Mouse (Mus musculus) intestine, embryonic 16.5 days (tissue): ENCODE measurements around the gene Tex29. TPM values are rescaled to one million over a fixed set of nuclear protein-coding genes. Genes with fewer than 3 reads are reported as not detected.

ENCODE experiments used
- ATAC-seq: fragments of 200-750 bp; cut with Nextera tagmentation; 2 replicates; pipeline ENCODE4 v1.8.0; 2017; ENCODE audit warnings: moderate TSS enrichment, moderate library complexity
- H3K27ac ChIP-seq: fragments of 300-500 bp; sonication (generic); 2 replicates; pipeline ENCODE4 v1.5.1; 2014; ENCODE audit warnings: mild to moderate bottlenecking, low read length
- H3K27me3 ChIP-seq: fragments of 300-500 bp; sonication (generic); replicated peaks from 2 replicates; pipeline ENCODE4 v1.6.1; 2014; ENCODE audit warnings: low read length, control low read depth, mixed read lengths; ENCODE audit not compliant: control insufficient read depth, insufficient read depth
- H3K36me3 ChIP-seq: fragments of 300-500 bp; sonication (generic); 2 replicates; pipeline ENCODE4 v1.6.1; 2014; ENCODE audit warnings: low read length, control low read depth; ENCODE audit not compliant: control insufficient read depth, insufficient read depth
- H3K4me1 ChIP-seq: fragments of 300-500 bp; sonication (generic); 2 replicates; pipeline ENCODE4 v1.6.1; 2014; ENCODE audit warnings: low read length, control low read depth, mixed read lengths; ENCODE audit not compliant: control insufficient read depth, insufficient read depth
- H3K4me2 ChIP-seq: fragments of 300-500 bp; sonication (generic); 2 replicates; pipeline ENCODE4 v1.6.1; 2014; ENCODE audit warnings: low read depth, low read length, control low read depth
- H3K4me3 ChIP-seq: fragments of 300-500 bp; sonication (generic); 2 replicates; pipeline ENCODE4 v1.5.1; 2014; ENCODE audit warnings: mild to moderate bottlenecking, low read length
- H3K9ac ChIP-seq: fragments of 300-500 bp; sonication (generic); 2 replicates; pipeline ENCODE4 v1.6.1; 2014; ENCODE audit warnings: low read depth, low read length
- H3K9me3 ChIP-seq: fragments of 300-500 bp; sonication (generic); 2 replicates; pipeline ENCODE4 v1.6.1; 2016; ENCODE audit warnings: low read length, control low read depth; ENCODE audit not compliant: control insufficient read depth
- WGBS: fragments of 180-500 bp; shearing (Covaris S2); extraction: QIAGEN DNeasy Blood & Tissue Kit; methylation state at CpG from one replicate; pipeline ENCODE4 v1.1.7; 2014; 5-methylcytosine and 5-hydroxymethylcytosine counted together
- polyA plus RNA-seq: library from polyadenylated mRNA; unstranded; fragments of >200 nt; fragmentation: Nextera tagmentation; extraction: Ambion mirVana; gene quantifications from 2 replicates; pipeline ENCODE4 v1.2.1, GENCODE M21; 2015

Gene Tex29
- polyA plus RNA-seq, 1 experiment from 2014 or later, result not detected

- Histone ChIP-seq H3K9me3 (no peaks in the 10 kb centered on the region), H3K4me3 (no peak overlapping the region), H3K36me3 (peaks cover 16% of the 10 kb centered on the region), H3K27me3 (no peaks in the 10 kb centered on the region), H3K9ac (no peak overlapping the region), H3K4me2 (no peak overlapping the region), H3K4me1 (peaks cover 4% of the 10 kb centered on the region; the same call in 1 of the 2 replicates), H3K27ac (no peak overlapping the region)
- 65% methylated on average over 6 of the region's 6 CpGs for WGBS
- ATAC-seq, result no peak
Measured at GRCm38 (mm10) chr8:11806252-11806651, 34.0 kb upstream of the Tex29 start.

DNA sequence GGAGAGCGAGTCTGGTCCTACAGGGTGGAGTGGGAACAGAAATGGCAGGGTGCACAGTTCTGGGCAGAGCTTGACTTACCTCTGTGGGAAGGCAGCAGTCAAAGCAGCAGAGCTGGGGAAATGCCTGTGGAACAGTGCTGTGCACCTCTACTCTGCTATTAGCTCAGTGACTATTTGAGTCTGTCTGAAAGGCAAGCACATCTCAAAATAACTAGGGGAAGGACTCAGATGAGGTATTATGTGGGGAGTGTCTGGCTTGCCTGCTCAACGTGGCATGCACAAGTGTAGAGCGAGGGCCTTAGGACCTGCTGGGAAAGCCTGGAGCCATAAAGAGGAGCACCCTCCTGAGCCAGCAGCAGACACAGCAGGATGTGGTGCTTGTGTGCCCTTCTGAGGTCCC lies 32.9 kb upstream of the Tex29 start:
- no peak overlapping the region for H3K27ac ChIP-seq
- H3K4me3 ChIP-seq, result no peak overlapping the region
- no peak overlapping the region for H3K9ac ChIP-seq
- no peak overlapping the region for H3K4me2 ChIP-seq
- no peaks in the 10 kb centered on the region for H3K9me3 ChIP-seq
- no peaks in the 10 kb centered on the region for H3K27me3 ChIP-seq
- whole genome bisulfite sequencing, result 85% methylated on average over 3 of the region's 3 CpGs
- ATAC-seq, result no peak
- H3K4me1 ChIP-seq, result peaks cover 4% of the 10 kb centered on the region; the same call in 1 of the 2 replicates
- peaks cover 16% of the 10 kb centered on the region for H3K36me3 ChIP-seq

DNA sequence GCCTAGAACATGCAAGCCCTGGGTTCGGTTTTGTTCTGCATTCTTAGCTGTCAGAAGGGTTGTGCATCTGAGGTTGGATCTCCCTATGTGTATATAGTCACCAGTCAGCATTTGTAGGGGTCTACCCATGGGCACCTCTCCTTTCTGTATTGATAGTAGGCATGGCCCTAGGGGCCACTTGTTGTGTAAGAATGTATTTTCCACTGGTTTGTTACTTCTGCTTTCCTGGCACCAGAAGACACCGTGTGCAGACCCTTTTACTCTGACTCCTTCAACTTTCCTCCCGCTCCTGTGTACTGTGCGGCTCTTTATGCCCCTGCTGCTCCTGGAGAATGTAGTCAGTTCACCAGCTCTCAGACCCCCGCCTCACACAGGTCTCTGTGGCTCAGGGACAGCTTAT lies 32.2 kb upstream of the Tex29 start:
- no peak overlapping the region for H3K9ac ChIP-seq
- no peaks in the 10 kb centered on the region for H3K9me3 ChIP-seq
- no peaks in the 10 kb centered on the region for H3K27me3 ChIP-seq
- WGBS, result 89% methylated on average over 5 of the region's 5 CpGs
- no peak for ATAC-seq
- no peak overlapping the region for H3K4me3 ChIP-seq
- H3K27ac ChIP-seq, result no peak overlapping the region
- H3K4me2 ChIP-seq, result no peak overlapping the region
- peaks cover 4% of the 10 kb centered on the region; the same call in 1 of the 2 replicates for H3K4me1 ChIP-seq
- peaks cover 13% of the 10 kb centered on the region for H3K36me3 ChIP-seq

- ATAC-seq, result no peak
- Histone ChIP-seq H3K9me3 (no peaks in the 10 kb centered on the region), H3K4me2 (no peak overlapping the region), H3K4me1 (peaks cover 4% of the 10 kb centered on the region; the same call in 1 of the 2 replicates), H3K36me3 (peaks cover 15% of the 10 kb centered on the region), H3K27ac (no peak overlapping the region), H3K4me3 (no peak overlapping the region), H3K9ac (no peak overlapping the region), H3K27me3 (no peaks in the 10 kb centered on the region)
- WGBS, result 91% methylated on average over 5 of the region's 5 CpGs
Measured at GRCm38 (mm10) chr8:11810426-11810825, 29.8 kb upstream of the Tex29 start.

GRCm38 (mm10) chr8:11813801-11814200 lies 26.5 kb upstream of the Tex29 start:
- Histone ChIP-seq H3K36me3 (peaks cover 17% of the 10 kb centered on the region), H3K4me1 (no peaks in the 10 kb centered on the region; the same call in 1 of the 2 replicates), H3K27ac (no peak overlapping the region), H3K27me3 (no peaks in the 10 kb centered on the region), H3K9ac (no peak overlapping the region), H3K4me3 (no peak overlapping the region), H3K4me2 (no peak overlapping the region), H3K9me3 (no peaks in the 10 kb centered on the region)
- ATAC-seq, result no peak; the same call in 1 of the 2 replicates
- 70% methylated on average over 7 of the region's 7 CpGs for WGBS

GRCm38 (mm10) chr8:11815206-11815605 lies 25.1 kb upstream of the Tex29 start:
- H3K36me3 ChIP-seq, result peaks cover 20% of the 10 kb centered on the region
- WGBS, result 81% methylated on average over 7 of the region's 7 CpGs
- ATAC-seq, result no peak

DNA sequence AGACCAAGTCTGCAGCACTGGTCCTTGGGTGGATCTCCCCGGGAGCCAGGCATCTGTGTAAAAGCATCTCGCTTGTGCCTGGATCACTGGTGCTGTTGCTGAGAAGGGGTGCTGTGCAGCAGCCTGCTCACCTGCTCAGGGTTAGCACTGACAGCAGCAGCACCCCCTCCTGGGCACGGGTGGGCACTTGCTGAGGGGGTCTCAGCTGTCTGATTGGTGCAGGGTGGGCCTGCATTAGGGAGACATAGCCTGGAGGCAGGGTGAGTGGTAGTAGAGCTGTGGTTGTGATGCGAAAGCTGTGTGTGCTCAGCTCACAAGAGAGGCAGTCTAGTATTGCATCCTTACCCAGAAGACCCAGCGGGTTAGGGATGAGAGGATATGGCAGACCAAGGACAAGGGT lies 20.1 kb upstream of the Tex29 start:
- Histone ChIP-seq H3K4me3 (no peak overlapping the region), H3K4me2 (no peak overlapping the region), H3K27ac (no peak overlapping the region), H3K9ac (no peak overlapping the region), H3K27me3 (no peaks in the 10 kb centered on the region), H3K9me3 (no peaks in the 10 kb centered on the region), H3K36me3 (peaks cover 17% of the 10 kb centered on the region), H3K4me1 (no peaks in the 10 kb centered on the region)
- ATAC-seq, result no peak
- 87% methylated on average over 5 of the region's 5 CpGs for WGBS

More at GRCm38 (mm10) chr8:11815206-11815605, 25.1 kb upstream of the Tex29 start:
- Histone ChIP-seq H3K9ac (no peak overlapping the region), H3K9me3 (no peaks in the 10 kb centered on the region), H3K4me2 (no peak overlapping the region), H3K4me1 (no peaks in the 10 kb centered on the region; the same call in 1 of the 2 replicates), H3K27me3 (no peaks in the 10 kb centered on the region), H3K27ac (no peak overlapping the region), H3K4me3 (no peak overlapping the region)

DNA sequence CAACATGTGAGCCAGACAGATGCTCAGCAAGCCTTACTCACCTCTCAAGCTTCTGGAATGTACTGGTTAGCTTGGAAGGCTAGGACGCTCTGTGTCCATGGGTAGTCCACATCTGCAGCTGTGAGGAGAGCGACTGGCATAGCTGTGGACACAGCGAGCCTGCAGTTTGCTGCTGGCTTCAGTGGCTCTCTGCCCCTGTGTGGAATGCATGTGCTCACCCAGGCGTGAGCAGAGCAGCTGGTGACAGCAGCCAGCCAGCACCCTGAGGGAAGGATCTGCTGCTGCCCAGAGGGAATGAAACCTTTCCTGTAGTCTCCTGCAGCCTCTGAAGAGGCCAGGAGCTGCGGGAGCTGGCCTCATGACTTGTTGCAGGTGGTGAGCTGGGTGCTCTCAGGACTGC lies 19.7 kb upstream of the Tex29 start:
- WGBS, result 90% methylated on average over 5 of the region's 5 CpGs
- Histone ChIP-seq H3K4me2 (no peak overlapping the region), H3K27ac (no peak overlapping the region), H3K4me3 (no peak overlapping the region), H3K9me3 (no peaks in the 10 kb centered on the region), H3K36me3 (peaks cover 14% of the 10 kb centered on the region; the same call in 1 of the 2 replicates), H3K27me3 (no peaks in the 10 kb centered on the region), H3K9ac (no peak overlapping the region), H3K4me1 (no peaks in the 10 kb centered on the region)
- ATAC-seq, result no peak

DNA sequence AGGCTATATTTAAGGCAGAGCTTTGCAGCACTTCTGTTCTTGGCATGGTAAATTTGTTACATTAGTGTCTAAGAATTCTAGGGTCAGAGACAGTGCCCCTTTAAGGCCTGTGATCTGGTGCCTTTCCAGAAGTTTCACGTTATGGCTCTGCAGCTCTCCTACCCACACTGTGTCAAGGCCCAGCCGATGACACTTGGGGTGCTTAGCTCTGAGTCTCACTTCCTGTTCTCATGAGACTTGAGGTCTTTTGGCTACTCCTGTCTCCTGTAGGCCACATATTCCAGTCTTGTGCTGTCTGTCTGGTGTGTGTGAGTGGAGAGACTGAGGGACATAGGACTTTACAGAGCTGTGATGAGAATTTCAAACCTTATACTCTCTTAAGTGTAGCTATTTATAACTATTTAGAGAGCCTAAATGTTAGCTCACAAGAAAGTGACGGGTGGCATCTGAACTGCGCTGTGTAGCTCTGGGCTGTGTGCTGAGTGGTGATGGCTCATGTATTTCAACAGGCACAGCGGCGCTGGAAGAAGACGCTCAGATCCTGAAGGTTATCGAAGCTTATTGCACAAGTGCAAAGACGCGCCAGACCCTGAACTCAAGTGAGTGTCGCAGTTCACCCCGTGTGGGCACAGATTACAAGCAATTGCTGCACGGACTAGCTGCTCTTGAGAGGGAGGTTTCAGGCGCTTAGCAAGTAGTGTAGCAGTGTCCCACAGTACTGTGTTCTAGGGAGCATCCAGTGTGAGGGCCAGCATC lies 18.6 kb upstream of the Tex29 start:
- ATAC-seq, result no peak
- no peak overlapping the region for H3K4me2 ChIP-seq
- H3K36me3 ChIP-seq, result peaks cover 8% of the 10 kb centered on the region; the same call in 1 of the 2 replicates
- no peak overlapping the region for H3K4me3 ChIP-seq
- no peaks in the 10 kb centered on the region for H3K4me1 ChIP-seq
- no peaks in the 10 kb centered on the region for H3K9me3 ChIP-seq
- no peaks in the 10 kb centered on the region for H3K27me3 ChIP-seq
- H3K27ac ChIP-seq, result no peak overlapping the region
- no peak overlapping the region for H3K9ac ChIP-seq
- 90% methylated on average over 14 of the region's 14 CpGs for WGBS
